Mouse (Mus musculus) heart, adult 11 months (tissue): ENCODE measurements around the gene Slc38a3.
A peak's percentile ranks its signal among the peaks of the same experiment; 100 is the strongest.

Source experiments
- DNase-seq: peaks from one replicate; pipeline ENCODE4 v3.0.0; 2022

Gene Slc38a3

GRCm38 (mm10) chr9:107665308-107665707 lies 4.0 kb downstream of the Slc38a3 start:
- no peak for DNase-seq

DNA sequence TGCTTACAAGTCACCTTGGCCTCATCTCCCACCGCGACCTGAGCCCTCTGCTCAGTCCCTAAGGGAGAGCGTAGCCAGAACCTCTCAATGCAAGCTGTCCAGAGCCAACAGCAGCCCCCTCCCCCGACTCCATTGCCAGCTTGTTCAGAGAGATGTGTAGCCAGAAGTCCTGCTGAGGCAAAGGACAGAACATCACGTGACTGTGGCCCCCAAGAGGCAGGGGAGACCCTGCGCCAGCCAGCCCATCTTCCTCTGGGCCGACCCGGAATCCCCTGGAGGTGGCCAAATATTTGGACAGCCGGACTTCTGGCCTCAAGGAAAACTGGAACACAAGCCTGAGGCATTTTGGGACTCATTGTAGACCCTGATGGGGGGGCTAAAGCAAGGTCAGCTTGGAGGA lies 5.8 kb downstream of the Slc38a3 start:
- no peak for DNase-seq

- DNase-seq = peak; percentile 87
These were observed 7.0 kb downstream of the Slc38a3 start for GRCm38 (mm10) chr9:107662342-107662741.

DNA sequence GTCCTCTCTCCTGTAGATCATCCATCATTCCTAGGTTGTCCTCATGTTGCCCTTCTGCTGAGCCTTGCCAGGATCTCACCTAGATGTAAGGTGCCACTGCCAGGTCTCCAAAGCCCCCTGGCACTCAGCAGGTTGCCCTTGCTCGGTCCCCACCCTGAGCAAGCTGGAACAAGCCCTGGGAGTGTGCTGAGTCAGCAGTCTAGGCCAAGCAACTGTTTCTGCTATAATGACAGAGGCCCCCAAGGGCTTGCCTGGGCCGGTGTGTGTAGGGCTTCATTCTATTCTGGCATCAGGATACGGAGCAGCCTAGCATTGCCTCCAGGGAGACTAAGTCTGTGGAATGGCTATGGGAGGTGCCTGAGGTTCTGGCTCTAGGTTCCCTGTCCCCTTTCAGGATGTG lies 8.6 kb downstream of the Slc38a3 start:
- DNase-seq = no peak

DNA sequence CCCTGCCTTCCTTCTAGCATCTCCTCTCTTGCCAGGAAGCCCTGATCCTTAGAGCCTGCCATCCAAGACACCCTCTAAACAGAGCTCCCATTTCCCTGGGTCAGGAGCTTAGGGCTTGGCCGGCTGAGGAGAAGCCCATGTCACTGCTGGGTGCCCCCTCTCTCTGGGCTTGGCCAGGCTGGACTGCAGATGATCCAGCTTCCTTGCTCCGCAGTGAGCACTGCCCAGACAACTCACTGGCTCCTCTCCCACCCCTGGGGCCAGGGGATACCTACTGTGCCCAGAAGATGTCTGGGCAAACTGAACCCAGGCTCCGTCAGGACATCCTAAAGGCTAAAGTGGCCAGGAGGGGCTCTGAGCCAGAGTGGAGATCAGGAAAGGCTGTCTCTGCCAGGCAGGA lies 9.4 kb downstream of the Slc38a3 start:
- no peak for DNase-seq

- DNase-seq = no peak
These were observed 9.8 kb downstream of the Slc38a3 start for GRCm38 (mm10) chr9:107659551-107659950.

GRCm38 (mm10) chr9:107658096-107658495 lies 11.2 kb downstream of the Slc38a3 start:
- no peak for DNase-seq

DNA sequence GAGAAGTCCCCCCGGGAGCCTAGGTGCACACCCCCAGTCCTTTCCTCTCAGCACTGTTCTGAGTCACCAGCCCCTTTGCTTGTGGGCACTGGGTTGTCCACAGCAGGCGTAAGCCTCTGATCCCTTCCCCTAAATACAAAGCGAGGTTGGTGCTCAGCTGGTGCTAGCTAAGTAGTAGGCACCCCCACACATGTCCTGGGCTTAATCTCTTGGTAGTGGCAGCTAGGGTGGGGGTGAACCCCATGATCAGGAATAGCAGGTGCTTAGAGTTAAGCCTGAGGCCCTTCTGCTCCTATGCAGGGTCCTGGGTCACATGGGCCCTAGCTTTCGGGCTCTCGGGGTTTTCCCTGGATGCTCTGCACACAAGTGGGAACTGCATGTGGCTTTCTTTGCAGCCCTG lies 12.2 kb downstream of the Slc38a3 start:
- no peak for DNase-seq

GRCm38 (mm10) chr9:107654585-107654984 lies 14.7 kb downstream of the Slc38a3 start:
- no peak for DNase-seq

DNA sequence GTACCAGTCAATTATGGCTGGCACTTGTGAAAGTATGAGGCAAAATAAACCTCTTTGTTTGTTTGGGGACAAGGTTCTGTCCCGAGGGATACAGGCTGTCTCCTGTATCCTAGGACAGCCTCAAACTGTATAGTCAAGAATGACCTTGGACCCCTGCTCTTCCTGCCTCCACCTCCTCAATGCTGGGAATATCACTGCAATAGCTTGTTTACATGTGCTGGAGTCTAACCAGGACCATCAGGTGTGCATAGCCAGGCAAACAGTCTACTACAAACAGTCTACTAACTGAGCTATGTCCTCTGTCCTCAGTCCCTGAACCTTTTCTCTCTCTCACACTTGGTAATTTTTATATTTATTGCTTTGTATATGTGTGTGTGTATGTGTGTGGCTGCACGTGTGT lies 15.9 kb downstream of the Slc38a3 start:
- no peak for DNase-seq

GRCm38 (mm10) chr9:107650708-107651481 lies 18.4 kb downstream of the Slc38a3 start:
- peak; percentile 88 for DNase-seq

DNA sequence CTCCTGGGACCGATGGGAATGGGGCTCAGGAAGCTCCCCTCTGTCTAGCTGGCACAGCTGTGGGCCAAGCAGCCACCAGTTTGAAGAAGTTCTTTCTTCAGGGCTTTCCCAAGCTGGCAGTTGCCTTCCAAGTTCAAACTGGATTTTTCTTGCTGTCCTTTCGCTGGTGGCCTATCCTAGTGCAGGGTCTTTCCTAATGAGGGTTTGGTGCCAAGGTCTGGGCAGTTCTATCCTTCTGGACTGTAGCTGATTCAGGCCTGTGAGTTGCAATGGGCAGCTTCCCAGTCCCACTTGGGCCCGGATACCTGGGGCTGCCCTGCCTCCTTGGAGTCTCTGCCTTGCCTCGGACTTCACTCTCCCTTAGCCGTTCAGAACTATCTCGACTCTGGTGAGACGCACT lies 19.1 kb downstream of the Slc38a3 start:
- DNase-seq = no peak

DNA sequence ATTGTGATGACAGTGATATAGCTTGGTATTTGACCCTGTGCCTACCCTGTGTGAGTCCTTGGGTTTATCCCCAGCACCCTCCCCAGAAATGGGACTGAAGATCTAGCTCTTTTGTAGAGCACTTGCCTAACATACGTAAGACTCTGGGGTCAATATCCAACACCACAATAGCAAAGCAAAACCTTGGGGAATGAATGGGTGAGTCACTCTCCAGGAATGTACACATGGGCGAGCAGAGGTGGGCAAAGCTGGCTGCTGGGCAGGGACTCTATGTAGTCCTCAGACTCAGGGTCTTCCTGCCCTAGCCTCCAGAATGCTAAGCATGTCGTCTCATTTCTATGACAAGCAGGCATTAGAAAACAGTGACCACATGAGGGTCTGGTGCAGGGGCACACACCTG lies 20.6 kb downstream of the Slc38a3 start:
- no peak for DNase-seq

- DNase-seq = no peak
These were observed 22.4 kb downstream of the Slc38a3 start for GRCm38 (mm10) chr9:107646975-107647374.

DNA sequence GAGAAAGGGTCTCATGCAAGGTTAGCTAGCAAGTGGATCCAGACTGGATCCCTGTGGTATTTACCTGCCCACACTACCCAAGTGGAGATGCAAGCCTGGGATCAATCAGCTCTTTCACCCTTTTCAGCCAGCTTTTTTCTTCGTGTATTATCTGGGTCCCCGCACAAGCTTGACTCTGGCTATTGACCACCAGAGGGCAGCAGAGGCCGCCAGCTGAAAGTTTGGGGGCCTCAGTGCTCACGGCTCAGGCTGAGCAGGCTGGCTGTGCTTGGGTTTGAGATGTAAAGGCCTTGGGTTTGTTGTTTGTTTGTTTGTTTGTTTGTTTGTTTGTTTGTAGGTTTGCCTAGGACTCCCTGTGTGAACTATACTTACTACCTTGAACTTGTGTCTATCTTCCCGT lies 23.8 kb downstream of the Slc38a3 start:
- DNase-seq = peak; percentile 96

GRCm38 (mm10) chr9:107645153-107645510 lies 24.2 kb downstream of the Slc38a3 start:
- peak; percentile 91 for DNase-seq

- DNase-seq = peak; percentile 98
These were observed 24.7 kb downstream of the Slc38a3 start for GRCm38 (mm10) chr9:107644495-107645152.

GRCm38 (mm10) chr9:107643544-107644214 lies 25.7 kb downstream of the Slc38a3 start:
- no peak for DNase-seq

DNA sequence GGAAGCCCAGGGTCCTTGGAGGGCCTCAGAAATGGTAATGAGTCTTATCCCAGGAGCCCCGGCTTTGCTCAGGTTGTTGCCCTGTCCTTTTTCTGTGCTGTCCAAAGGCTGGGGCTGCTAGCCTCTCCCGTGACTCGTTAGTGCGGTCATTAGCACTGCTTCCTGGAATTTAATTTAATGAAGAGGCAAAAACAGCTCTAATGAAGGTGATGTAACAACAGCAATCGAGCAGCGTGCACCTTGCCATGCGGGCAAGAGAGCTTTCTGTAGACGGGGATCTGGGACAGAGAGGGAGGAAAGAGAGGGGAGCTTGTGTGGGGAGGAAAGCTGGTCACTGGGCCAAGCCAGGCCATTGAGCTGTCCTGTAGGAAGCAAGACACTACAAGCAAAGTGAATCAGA lies 27.7 kb downstream of the Slc38a3 start:
- peak; percentile 89 for DNase-seq

DNA sequence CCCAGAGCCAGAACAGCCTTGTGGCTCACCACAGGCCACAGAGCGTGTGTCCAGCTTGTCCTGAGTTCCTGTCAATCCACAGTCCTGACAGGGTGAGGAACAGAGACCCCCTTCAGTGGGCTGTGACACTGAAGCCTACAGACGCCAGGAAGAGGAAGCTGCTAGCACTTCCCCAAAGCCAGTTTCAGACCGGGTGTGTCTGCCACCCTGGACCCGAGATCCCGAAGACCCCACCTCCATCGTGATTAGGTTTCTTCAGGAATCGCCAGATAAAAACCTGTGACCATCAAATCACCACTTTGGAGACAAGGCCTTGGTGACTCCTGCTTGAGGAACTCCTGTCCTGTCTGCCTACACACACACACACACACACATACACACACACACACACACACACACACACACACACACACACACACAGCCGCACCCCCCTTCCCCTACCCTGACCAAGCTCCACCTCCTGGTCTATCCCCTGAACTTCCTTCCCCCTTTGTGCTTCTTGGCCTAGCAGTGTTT lies 29.0 kb downstream of the Slc38a3 start:
- peak; percentile 98 for DNase-seq

GRCm38 (mm10) chr9:107637070-107637469 lies 32.3 kb downstream of the Slc38a3 start:
- peak; percentile 89 for DNase-seq

DNA sequence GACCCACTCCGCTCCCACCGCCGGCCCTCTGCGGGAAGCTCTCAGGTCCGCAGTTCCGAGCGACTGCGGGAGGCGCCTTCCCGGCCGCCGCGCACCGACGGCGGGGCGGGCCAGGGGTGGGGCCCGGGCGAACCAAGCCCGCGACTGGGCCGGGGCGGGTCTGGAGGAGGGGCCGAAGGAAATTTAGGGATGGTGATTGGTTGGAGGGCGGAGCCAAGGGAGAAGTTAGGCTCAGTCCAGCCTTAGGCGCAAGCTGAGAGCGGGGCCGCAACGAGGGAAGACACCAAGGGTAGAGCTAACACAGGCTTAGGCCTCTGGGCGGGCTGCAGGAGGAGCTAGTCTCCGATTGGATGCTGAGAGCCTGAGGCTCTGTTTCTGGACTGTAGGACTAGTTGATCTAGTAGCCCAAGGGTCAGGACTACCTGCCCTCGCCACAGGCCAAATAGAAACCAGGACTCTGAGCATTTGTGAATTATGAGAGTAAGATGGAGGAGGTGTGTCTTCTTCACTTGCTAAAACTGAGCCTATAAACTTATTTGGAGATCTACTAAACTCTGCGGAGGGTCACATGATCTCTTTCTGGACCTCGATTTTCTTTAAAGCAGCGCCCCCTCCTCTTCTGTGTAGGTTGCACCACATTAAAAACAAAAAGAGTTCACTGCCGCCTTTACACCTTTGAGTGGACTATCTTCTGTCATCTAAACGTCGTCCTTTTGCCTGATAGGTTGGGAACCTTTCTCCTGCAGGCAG lies 33.9 kb downstream of the Slc38a3 start, which contains the start of gene Gnai2:
Gene Gnai2, minus strand, starts transcription at position 89 of the 750 bp plus-strand sequence.
- DNase-seq = peak; percentile 100
